Mouse (Mus musculus) kidney, adult 2 months (tissue): Measurements from ENCODE around the gene Tagln3. TPM values are rescaled to one million over a fixed set of nuclear protein-coding genes. Genes with fewer than 3 reads are reported as not detected.

Experiments used
- DNase-seq: peaks from one replicate; pipeline ENCODE4 v3.0.0; 2021
- H3K27ac ChIP-seq: fragments of 200-500 bp; 2 replicates; pipeline ENCODE4 v1.5.1; 2012; ENCODE audit warnings: low read depth, low read length, control low read depth, inconsistent platforms; ENCODE audit not compliant: insufficient read depth
- H3K27me3 ChIP-seq: fragments of 200-500 bp; replicated peaks from 2 replicates; pipeline ENCODE4 v1.6.1; 2012; ENCODE audit warnings: mild to moderate bottlenecking, moderate library complexity, low read length, inconsistent platforms; ENCODE audit not compliant: control insufficient read depth, insufficient read depth
- H3K36me3 ChIP-seq: fragments of 200-500 bp; 2 replicates; pipeline ENCODE4 v1.6.1; 2012; ENCODE audit warnings: mild to moderate bottlenecking, moderate library complexity, low read length, inconsistent platforms; ENCODE audit not compliant: control insufficient read depth, insufficient read depth
- H3K4me1 ChIP-seq: fragments of 200-500 bp; 2 replicates; pipeline ENCODE4 v1.6.1; 2011; ENCODE audit warnings: low read length; ENCODE audit not compliant: control insufficient read depth, insufficient read depth
- H3K4me3 ChIP-seq: fragments of 200-500 bp; 2 replicates; pipeline ENCODE4 v1.5.1; 2011; ENCODE audit warnings: mild to moderate bottlenecking, low read depth, low read length, control low read depth; ENCODE audit not compliant: insufficient read depth
- CTCF ChIP-seq: fragments of 200-500 bp; conservative IDR thresholded peaks from 2 replicates; pipeline ENCODE4 v1.5.1; 2011; ENCODE audit warnings: low read depth, mild to moderate bottlenecking, control low read depth, low read length, moderate library complexity, mixed read lengths; ENCODE audit not compliant: insufficient read depth, insufficient read length
- POLR2A ChIP-seq: fragments of 200-500 bp; IDR thresholded peaks from one replicate; pipeline ENCODE4 v1.6.1; 2011; ENCODE audit warnings: low read depth, low read length, control low read depth
- WGBS: fragments of 180-500 bp; shearing (Covaris S2); methylation state at CpG from one replicate; pipeline ENCODE4 v1.1.7; 2018; 5-methylcytosine and 5-hydroxymethylcytosine counted together
- polyA plus RNA-seq: library from polyadenylated mRNA; depleted of rRNA; stranded (reverse); fragments of >200 nt; gene quantifications from 2 replicates; pipeline ENCODE4 v1.2.3, GENCODE M21; 2012

The Tagln3 gene
- polyA plus RNA-seq, 1 experiment: 1.3 TPM

DNA sequence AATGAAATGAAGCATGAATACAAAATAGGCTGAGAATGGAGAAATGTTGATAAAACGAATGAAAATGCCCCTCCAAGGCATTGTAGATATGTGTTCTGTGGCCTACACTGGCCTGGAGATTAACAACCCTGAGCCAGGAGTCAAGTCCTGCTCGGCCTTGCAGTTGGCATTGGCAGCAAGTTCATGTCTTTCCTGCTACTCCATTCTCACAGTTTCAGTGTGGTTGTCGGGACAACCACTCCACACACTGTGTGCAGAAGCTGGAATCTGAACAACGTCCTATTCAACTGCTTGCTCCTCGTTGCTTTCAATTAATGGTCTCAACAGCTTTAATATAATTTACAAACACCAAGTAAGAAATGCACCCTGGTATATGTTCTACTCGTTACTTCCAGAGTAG is 26.4 kb downstream of the Tagln3 start:
- WGBS: 78% methylated on average over 6 of the region's 6 CpGs
- DNase-seq: no peak
- H3K4me1 ChIP-seq: no peaks in the 10 kb centered on the region
- no peaks in the 10 kb centered on the region for H3K36me3 ChIP-seq
- TF ChIP-seq POLR2A (no peak), CTCF (no peak)
- H3K4me3 ChIP-seq: no peak overlapping the region
- no peaks in the 10 kb centered on the region; the same call in 1 of the 2 replicates for H3K27me3 ChIP-seq
- H3K27ac ChIP-seq: no peak overlapping the region

DNA sequence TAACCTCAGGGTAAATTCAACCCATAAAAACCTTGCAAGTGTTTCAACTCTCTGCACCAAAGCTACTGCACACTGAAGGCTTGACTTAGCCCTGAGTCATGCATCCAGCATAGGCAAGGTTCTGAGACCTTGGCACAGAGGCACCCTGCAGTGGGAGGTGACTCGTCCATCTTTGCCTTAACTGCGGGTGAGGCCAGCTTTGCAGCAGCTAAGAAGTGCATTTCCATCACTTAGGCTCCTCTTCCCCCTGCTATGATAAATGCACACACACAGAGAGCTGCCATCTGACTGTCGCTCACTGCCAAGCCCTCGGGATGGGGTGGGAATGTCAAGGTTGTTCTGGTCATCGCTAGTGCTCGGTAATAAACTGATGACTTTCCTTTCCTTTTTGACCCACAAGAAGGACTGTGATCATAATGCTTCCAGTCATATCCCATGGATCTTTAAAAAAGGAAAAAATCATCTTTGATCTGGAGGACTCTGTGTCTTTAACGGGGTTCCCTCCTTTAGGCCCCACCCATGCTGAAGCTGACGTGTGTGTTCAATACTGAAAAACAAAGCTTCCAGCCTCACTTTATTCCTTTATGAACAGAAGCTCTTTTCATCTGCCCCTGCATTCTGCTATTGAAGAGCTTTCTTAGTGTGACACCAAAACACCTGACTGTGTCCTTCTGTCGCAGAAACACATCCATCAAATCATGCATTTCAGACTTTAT is 28.8 kb downstream of the Tagln3 start:
- no peaks in the 10 kb centered on the region for H3K36me3 ChIP-seq
- no peak for DNase-seq
- H3K4me1 ChIP-seq: no peaks in the 10 kb centered on the region

DNA sequence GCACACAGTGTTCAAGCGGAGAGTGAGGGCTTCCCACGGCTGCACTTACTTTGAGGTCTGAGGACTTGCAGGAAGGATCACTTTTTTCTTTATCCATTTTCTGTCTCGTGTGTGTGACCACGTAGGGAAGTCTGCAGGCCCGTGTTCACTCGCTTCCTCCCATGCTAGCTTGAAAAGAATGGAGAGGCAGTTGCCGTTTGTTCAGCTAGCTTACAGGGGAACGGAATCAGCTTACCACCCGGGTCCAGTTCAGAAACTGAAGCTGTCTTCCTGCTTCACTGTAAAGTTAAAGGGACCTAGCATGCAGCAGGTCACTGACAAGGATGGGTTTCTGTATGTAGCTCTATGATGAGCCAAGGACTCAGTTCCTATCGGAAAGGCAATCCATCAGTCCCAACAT is 30.9 kb downstream of the Tagln3 start, which contains the start of gene Tmprss7:
Tmprss7 (minus strand) TSS at position 101 of the 400 bp plus-strand sequence.
- H3K4me1 ChIP-seq: no peaks in the 10 kb centered on the region
- no peak for TF ChIP-seq POLR2A
- no peak for TF ChIP-seq CTCF
- no peak within 1 kb of the TSS for H3K4me3 ChIP-seq
- no peaks in the 10 kb centered on the region for H3K36me3 ChIP-seq
- H3K27me3 ChIP-seq: no peaks in the 10 kb centered on the region; the same call in 1 of the 2 replicates
- WGBS: 60% methylated on average over 10 of the region's 10 CpGs
- no peak for DNase-seq
- no peak within 1 kb of the TSS for H3K27ac ChIP-seq

More for the DNA sequence above, 28.8 kb downstream of the Tagln3 start:
- no peak overlapping the region for H3K4me3 ChIP-seq
- TF ChIP-seq POLR2A (no peak), CTCF (no peak)
- 79% methylated on average over 9 of the region's 9 CpGs for WGBS
- no peaks in the 10 kb centered on the region; the same call in 1 of the 2 replicates for H3K27me3 ChIP-seq
- H3K27ac ChIP-seq: no peak overlapping the region

DNA sequence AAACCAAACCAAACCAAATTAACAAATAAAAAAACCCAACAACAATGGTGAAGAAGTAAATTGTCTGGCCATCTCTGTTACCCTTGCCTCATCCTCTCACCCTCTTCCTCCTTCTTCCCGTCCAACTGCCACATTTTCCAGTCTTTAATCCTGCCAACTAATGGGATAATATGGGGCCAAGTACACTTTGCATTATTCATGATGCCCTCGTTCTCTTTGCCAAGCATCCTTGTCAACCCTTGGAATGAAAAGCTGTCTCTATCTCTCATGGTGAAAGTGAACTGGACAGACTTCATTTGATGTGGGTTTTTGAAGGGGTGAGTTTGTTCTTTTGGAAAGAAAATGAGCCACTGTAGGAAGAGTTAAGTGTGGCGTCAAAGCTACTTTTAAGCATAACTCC is 31.6 kb downstream of the Tagln3 start:
- DNase-seq: no peak
- 75% methylated on average over 3 of the region's 3 CpGs for WGBS
- H3K27ac ChIP-seq: no peak overlapping the region
- H3K36me3 ChIP-seq: no peaks in the 10 kb centered on the region
- no peak for TF ChIP-seq CTCF
- no peak for TF ChIP-seq POLR2A
- no peak overlapping the region for H3K4me3 ChIP-seq
- no peaks in the 10 kb centered on the region for H3K4me1 ChIP-seq
- no peaks in the 10 kb centered on the region; the same call in 1 of the 2 replicates for H3K27me3 ChIP-seq

DNA sequence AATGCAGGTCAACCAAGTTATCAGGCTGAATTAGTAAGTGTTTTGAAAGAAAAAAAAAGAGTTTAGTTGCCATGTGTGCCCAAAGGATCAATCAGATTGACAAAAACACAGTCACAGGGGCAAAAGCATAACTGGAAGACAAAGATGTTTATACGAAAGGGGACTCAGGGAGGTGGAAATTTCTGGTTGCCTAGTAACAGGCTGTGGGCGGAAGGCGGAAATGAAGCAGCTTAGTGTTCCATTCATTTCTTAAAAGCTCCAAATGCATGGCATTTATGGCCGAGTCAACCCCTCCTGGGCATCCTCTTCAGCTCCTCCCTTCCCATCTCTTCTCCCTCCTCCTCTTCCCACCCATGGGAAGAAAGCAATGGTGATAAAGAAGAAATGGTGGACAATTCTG is 34.2 kb downstream of the Tagln3 start:
- no peaks in the 10 kb centered on the region for H3K36me3 ChIP-seq
- 31% methylated on average over 4 of the region's 4 CpGs for WGBS
- H3K27me3 ChIP-seq: no peaks in the 10 kb centered on the region
- H3K27ac ChIP-seq: no peak overlapping the region
- H3K4me1 ChIP-seq: no peaks in the 10 kb centered on the region
- H3K4me3 ChIP-seq: no peak overlapping the region
- TF ChIP-seq POLR2A: no peak
- no peak for TF ChIP-seq CTCF
- DNase-seq: no peak

DNA sequence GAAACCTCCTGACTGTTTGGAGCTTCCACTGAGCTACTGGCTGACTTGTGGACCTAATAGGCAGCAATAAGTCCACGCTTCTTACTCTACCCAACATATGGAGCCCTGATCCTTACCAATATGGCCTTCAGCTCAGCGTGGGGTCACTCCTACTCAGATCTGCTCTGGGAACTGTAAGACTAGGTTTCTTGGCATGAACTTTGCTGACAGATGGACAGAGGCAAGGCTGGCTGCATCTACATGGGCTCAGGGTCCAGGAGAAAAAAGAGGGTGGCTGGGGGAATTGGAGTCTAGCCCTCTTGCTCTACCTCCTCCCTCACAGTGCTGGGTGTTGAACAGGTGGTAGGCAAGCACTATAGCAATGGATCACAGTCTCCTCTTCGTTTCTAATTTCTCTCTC is 37.6 kb downstream of the Tagln3 start:
- 80% methylated on average over 3 of the region's 3 CpGs for WGBS
- H3K4me3 ChIP-seq: no peak overlapping the region

DNA sequence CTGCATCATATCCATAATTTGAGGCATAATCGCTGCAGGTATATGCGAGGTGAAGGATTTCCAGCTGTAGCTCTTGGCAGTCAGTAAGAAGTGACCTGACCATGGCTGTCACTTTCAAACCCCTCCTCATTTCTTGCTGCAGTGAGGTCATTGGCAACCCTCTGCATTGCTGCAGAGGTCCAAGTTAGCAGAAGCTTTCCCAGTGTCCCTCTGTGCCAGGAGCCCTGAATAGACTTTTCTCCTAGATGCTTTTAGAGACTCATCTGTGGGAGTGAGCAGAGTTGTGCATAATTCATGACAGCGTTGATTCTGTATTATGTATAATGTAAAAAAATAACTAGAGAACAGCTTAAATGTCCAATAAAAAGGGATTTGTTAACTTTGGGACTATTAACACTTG is 39.1 kb downstream of the Tagln3 start:
- Histone ChIP-seq H3K36me3 (no peaks in the 10 kb centered on the region), H3K27ac (no peak overlapping the region), H3K4me3 (no peak overlapping the region), H3K27me3 (no peaks in the 10 kb centered on the region), H3K4me1 (no peaks in the 10 kb centered on the region)
- DNase-seq: no peak
- 78% methylated on average over 3 of the region's 3 CpGs for WGBS
- TF ChIP-seq POLR2A (no peak), CTCF (no peak)

More for the DNA sequence above, 37.6 kb downstream of the Tagln3 start:
- Histone ChIP-seq H3K4me1 (no peaks in the 10 kb centered on the region), H3K27me3 (no peaks in the 10 kb centered on the region), H3K36me3 (no peaks in the 10 kb centered on the region), H3K27ac (no peak overlapping the region)
- DNase-seq: no peak
- TF ChIP-seq POLR2A (no peak), CTCF (no peak)
